Mouse (Mus musculus) liver, embryonic 14.5 days (tissue): ENCODE measurements around the gene Rdh16f2. TPM values are rescaled to one million over a fixed set of nuclear protein-coding genes. Genes with fewer than 3 reads are reported as not detected.

Source experiments
- ATAC-seq: fragments of 200-750 bp; cut with Nextera tagmentation; 2 replicates; pipeline ENCODE4 v1.8.0; 2017; ENCODE audit warnings: moderate number of reproducible peaks, mild to moderate bottlenecking, moderate library complexity; ENCODE audit not compliant: insufficient read depth
- DNase-seq, 3 experiments: peaks; one replicate each; pipeline ENCODE4 v3.0.0-alpha.2; 2012 to 2013; ENCODE audit warnings: low read depth in 3 of 3, low spot score in 3 of 3
- H3K27ac ChIP-seq: fragments of 300-500 bp; sonication (generic); 2 replicates; pipeline ENCODE4 v1.5.1; 2014; ENCODE audit warnings: moderate library complexity, mild to moderate bottlenecking, control low read depth, inconsistent platforms
- H3K27me3 ChIP-seq: fragments of 300-500 bp; sonication (generic); 2 replicates; pipeline ENCODE4 v1.6.1; 2014; ENCODE audit warnings: mild to moderate bottlenecking, low read length, moderate library complexity; ENCODE audit not compliant: control insufficient read depth, insufficient read depth
- H3K36me3 ChIP-seq: fragments of 300-500 bp; sonication (generic); replicated peaks from 2 replicates; pipeline ENCODE4 v1.6.1; 2014; ENCODE audit warnings: low read depth; ENCODE audit not compliant: control insufficient read depth, insufficient read depth
- H3K4me1 ChIP-seq, 2 experiments: fragments of 200-500 bp in 1 of 2; fragments of 300-500 bp in 1 of 2; sonication (generic) in 1 of 2; replicated peaks; 2 replicates each; pipeline ENCODE4 v1.6.1; 2012 to 2014; ENCODE audit warnings: antibody characterized with exemption in 1 of 2, inconsistent platforms in 1 of 2, low read length in 1 of 2; ENCODE audit not compliant: control insufficient read depth in 2 of 2, insufficient read depth in 2 of 2
- H3K4me2 ChIP-seq: fragments of 300-500 bp; sonication (generic); 2 replicates; pipeline ENCODE4 v1.6.1; 2014; ENCODE audit warnings: low read depth, mild to moderate bottlenecking, control low read depth, moderate library complexity
- H3K4me3 ChIP-seq, 2 experiments: fragments of 200-500 bp in 1 of 2; fragments of 300-500 bp in 1 of 2; sonication (generic) in 1 of 2; 2 replicates each; pipeline ENCODE4 v1.5.1; 2012 to 2014; ENCODE audit warnings: low read depth in 2 of 2, low read length in 2 of 2, mild to moderate bottlenecking in 2 of 2, control low read depth in 1 of 2, inconsistent platforms in 1 of 2, moderate library complexity in 1 of 2; ENCODE audit not compliant: insufficient read depth in 1 of 2
- H3K9ac ChIP-seq: fragments of 300-500 bp; sonication (generic); replicated peaks from 2 replicates; pipeline ENCODE4 v1.6.1; 2014; ENCODE audit warnings: mild to moderate bottlenecking, control low read depth, moderate library complexity
- H3K9me3 ChIP-seq: fragments of 300-500 bp; sonication (generic); 2 replicates; pipeline ENCODE4 v1.6.1; 2016; ENCODE audit warnings: low read length, mixed read lengths; ENCODE audit not compliant: control insufficient read depth
- CTCF ChIP-seq: IDR thresholded peaks from 2 replicates; pipeline ENCODE4 v1.5.1; 2016; ENCODE audit warnings: antibody characterized with exemption, low read depth, control low read depth
- EP300 ChIP-seq: IDR thresholded peaks from 2 replicates; pipeline ENCODE4 v1.6.1; 2016; ENCODE audit warnings: antibody characterized with exemption, low read depth
- WGBS: fragments of 180-500 bp; shearing (Covaris S2); extraction: QIAGEN DNeasy Blood & Tissue Kit; methylation state at CpG from one replicate; pipeline ENCODE4 v1.1.7; 2014; ENCODE audit not compliant: insufficient replicate concordance; 5-methylcytosine and 5-hydroxymethylcytosine counted together
- polyA plus RNA-seq, 2 experiments: library from polyadenylated mRNA; depleted of rRNA in 1 of 2; stranded (reverse) in 1 of 2; unstranded in 1 of 2; fragments of >200 nt; fragmentation: Nextera tagmentation in 1 of 2; extraction: Ambion mirVana in 1 of 2; gene quantifications; 2 replicates each; pipeline versions ENCODE4 v1.2.1 to v1.2.3; 2012 to 2014

Gene Rdh16f2
- polyA plus RNA-seq, 2 experiments, result 0.08 to 0.09 TPM

GRCm38 (mm10) chr10:127898218-127898617 is 31.9 kb downstream of the Rdh16f2 start, which contains the start of gene Sdr9c7:
Sdr9c7 (plus strand) TSS chr10:127898518.
- Histone ChIP-seq H3K27ac (no peak within 1 kb of the TSS), H3K4me1 (peaks cover 0 to 12% of the 10 kb centered on the region in 2 experiments; a peak in 2 of 4 replicates), H3K9me3 (no peaks in the 10 kb centered on the region), H3K4me3 (no peak within 1 kb of the TSS), H3K36me3 (no peaks in the 10 kb centered on the region), H3K9ac (no peak within 1 kb of the TSS), H3K4me2 (no peak within 1 kb of the TSS), H3K27me3 (no peaks in the 10 kb centered on the region)
- DNase-seq (no peak), ATAC-seq (no peak)
- TF ChIP-seq EP300, result no peak
- TF ChIP-seq CTCF, result no peak
- WGBS, result 69% methylated on average over 2 of the region's 2 CpGs

DNA sequence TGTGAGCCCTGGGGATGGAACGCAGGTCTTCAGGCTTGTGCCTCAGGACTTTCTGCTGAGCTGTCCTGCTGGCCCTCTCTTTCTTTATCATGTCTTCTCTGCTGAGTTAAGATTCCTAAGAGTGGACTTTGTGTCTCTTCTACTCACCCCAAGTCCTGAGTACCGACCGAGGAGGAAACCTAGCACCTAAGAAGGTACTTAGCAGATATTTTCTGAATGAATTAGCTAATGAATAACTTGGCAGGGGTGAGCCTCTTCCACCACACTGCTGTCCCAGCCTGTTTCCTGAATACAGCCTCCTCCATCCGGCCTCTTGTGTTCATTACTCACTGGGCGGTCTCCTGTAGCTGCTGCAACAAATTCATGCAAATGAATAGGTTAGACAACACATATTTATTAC is 33.5 kb downstream of the Rdh16f2 start:
- Histone ChIP-seq H3K27me3 (no peaks in the 10 kb centered on the region), H3K4me2 (no peak overlapping the region), H3K4me3 (no peak overlapping the region), H3K9ac (no peak overlapping the region), H3K4me1 (peaks cover 0 to 5% of the 10 kb centered on the region in 2 experiments; a peak in 2 of 4 replicates), H3K36me3 (no peaks in the 10 kb centered on the region), H3K27ac (no peak overlapping the region), H3K9me3 (no peaks in the 10 kb centered on the region)
- no peak for ATAC-seq
- 40% methylated on average over 5 of the region's 5 CpGs for WGBS
- no peak for TF ChIP-seq CTCF
- TF ChIP-seq EP300, result no peak
- DNase-seq, result no peak

- 44% methylated on average over 4 of the region's 4 CpGs for WGBS
- Histone ChIP-seq H3K27me3 (no peaks in the 10 kb centered on the region), H3K4me3 (no peak overlapping the region), H3K27ac (no peak overlapping the region), H3K9ac (no peak overlapping the region), H3K4me2 (no peak overlapping the region), H3K9me3 (no peaks in the 10 kb centered on the region), H3K4me1 (peaks cover 0 to 2% of the 10 kb centered on the region in 2 experiments; a peak in 1 of 4 replicates), H3K36me3 (no peaks in the 10 kb centered on the region)
- ATAC-seq, result no peak
- DNase-seq, result no peak
- TF ChIP-seq CTCF (no peak), EP300 (no peak)
Measured at GRCm38 (mm10) chr10:127901751-127902150, 35.5 kb downstream of the Rdh16f2 start.

- no peaks in the 10 kb centered on the region for H3K9me3 ChIP-seq
- H3K36me3 ChIP-seq, result no peaks in the 10 kb centered on the region
- no peak overlapping the region for H3K4me2 ChIP-seq
- H3K9ac ChIP-seq, result no peak overlapping the region
- H3K4me3 ChIP-seq, result no peak overlapping the region
- H3K4me1 ChIP-seq, result peaks cover 0 to 2% of the 10 kb centered on the region in 2 experiments; a peak in 1 of 4 replicates
- H3K27ac ChIP-seq, result no peak overlapping the region
- TF ChIP-seq EP300, result no peak
- no peak for TF ChIP-seq CTCF
- ATAC-seq (no peak), DNase-seq (no peak)
- WGBS, result 43% methylated on average over 1 of the region's 1 CpGs
- H3K27me3 ChIP-seq, result no peaks in the 10 kb centered on the region
Measured at GRCm38 (mm10) chr10:127903116-127903515, 36.8 kb downstream of the Rdh16f2 start.

DNA sequence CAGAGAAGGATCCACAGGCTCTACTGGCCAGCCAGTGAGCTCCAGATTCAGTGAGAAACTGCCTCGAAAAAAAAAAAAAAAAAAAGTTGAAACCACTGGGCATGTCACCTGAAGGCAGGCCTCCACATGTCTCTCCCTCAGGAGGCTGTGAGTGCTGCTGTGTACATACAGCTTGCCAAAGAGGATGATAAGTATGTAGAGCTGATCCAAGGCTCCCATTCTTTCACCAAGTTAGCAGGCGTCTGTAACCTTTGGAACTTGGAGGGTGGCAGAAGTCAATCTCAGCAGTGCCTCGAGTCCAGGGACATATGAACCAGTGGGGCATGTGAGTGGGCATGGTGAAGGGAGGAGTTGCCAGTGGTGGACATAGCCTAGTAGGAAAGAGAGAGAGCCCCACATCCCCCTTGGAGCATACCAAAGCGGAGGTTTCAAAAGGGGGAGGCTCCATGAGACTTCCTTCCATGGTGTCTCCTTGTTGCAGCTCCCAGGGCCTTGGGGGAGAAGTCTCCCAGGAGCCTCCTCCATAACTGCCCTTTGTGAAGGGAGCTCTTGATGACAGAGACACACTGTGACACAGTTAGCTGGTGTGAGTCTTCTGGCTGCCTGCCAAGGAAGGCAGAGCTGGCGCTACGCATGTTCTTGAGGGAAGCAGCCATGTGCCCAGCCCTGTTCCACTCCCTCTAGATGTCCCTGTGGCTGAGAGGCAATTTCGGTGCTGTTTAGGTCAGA is 38.6 kb downstream of the Rdh16f2 start:
- DNase-seq, result no peak
- TF ChIP-seq EP300, result no peak
- TF ChIP-seq CTCF, result no peak
- no peak for ATAC-seq
- Histone ChIP-seq H3K4me1 (0 out of 4 replicates have a peak, but pooled peaks cover 0 to 2% of the 10 kb centered on the region in 2 experiments), H3K9me3 (no peaks in the 10 kb centered on the region), H3K36me3 (no peaks in the 10 kb centered on the region), H3K27ac (no peak overlapping the region), H3K27me3 (no peaks in the 10 kb centered on the region), H3K4me3 (no peak overlapping the region), H3K9ac (no peak overlapping the region), H3K4me2 (no peak overlapping the region)
- 54% methylated on average over 7 of the region's 7 CpGs for WGBS
